In the genomic region with DNA sequence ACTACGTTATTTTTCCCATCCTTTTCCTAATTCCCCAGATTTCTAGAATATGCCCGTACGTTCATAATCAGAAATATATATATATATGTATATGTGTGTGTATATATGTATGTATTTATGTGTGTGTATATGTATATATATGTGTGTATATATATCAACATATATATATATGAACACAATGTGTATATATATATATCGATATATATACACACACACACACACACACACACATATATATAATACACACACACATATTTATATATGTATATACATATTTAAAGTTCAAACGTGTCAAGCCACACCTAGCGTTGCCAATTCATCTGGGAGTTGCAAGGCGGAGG, we compare ENCODE assay signal across 8 mouse cellular contexts. TPM values are rescaled to one million over a fixed set of nuclear protein-coding genes. Genes with fewer than 3 reads are reported as not detected.
DNase-seq lines count a peak whose midpoint lies in the region; ATAC-seq and TF ChIP-seq lines count a peak whose summit lies in the region.

No protein-coding gene starts in this region.

- TF ChIP-seq EP300 in heart, adult 2 months (IDR thresholded peaks at IDR 0.05; ENCODE audit: insufficient read depth, low read depth, low read length): no peak
- TF ChIP-seq EP300 in liver, embryonic 14.5 days (IDR thresholded peaks at IDR 0.05; ENCODE audit: low read depth): no peak

- ATAC-seq in liver, embryonic 14.5 days (ENCODE audit: insufficient read depth): no peak

- peak overlapping the region; percentile 78 for H3K4me2 ChIP-seq in liver, embryonic 14.5 days (ENCODE audit: low read depth)

- no peaks in the 10 kb centered on the region for H3K9me3 ChIP-seq in liver, embryonic 14.5 days (ENCODE audit: control insufficient read depth, low read length)

- H3K9ac ChIP-seq in heart, adult 2 months (ENCODE audit: low read depth, low read length): peak overlapping the region; percentile 47
- H3K9ac ChIP-seq in liver, embryonic 14.5 days (replicated peaks): peak overlapping the region; percentile 75

- no peak for TF ChIP-seq CTCF in heart, adult 2 months (IDR thresholded peaks at IDR 0.05)
- no peak for TF ChIP-seq CTCF in thymus, adult 2 months (IDR thresholded peaks at IDR 0.05; ENCODE audit: borderline replicate concordance, control insufficient read depth, extremely low read depth, insufficient read depth, low read length, poor library complexity)
- no peak for TF ChIP-seq CTCF in liver, embryonic 14.5 days (IDR thresholded peaks at IDR 0.05; ENCODE audit: low read depth)

- no peaks in the 10 kb centered on the region for H3K36me3 ChIP-seq in heart, adult 2 months (ENCODE audit: control insufficient read depth, insufficient read depth, low read length)
- no peaks in the 10 kb centered on the region for H3K36me3 ChIP-seq in thymus, adult 2 months (ENCODE audit: control insufficient read depth, insufficient read depth, low read length)
- no peaks in the 10 kb centered on the region for H3K36me3 ChIP-seq in liver, embryonic 14.5 days (replicated peaks; ENCODE audit: control insufficient read depth, insufficient read depth, low read depth)

- H3K4me3 ChIP-seq in heart, adult 2 months: peak overlapping the region; percentile 66
- H3K4me3 ChIP-seq in thymus, adult 2 months (ENCODE audit: control insufficient read depth, insufficient read depth, low read length): peak overlapping the region; percentile 52
- H3K4me3 ChIP-seq in liver, embryonic 14.5 days (ENCODE audit: insufficient read depth in 1 of 2, low read depth in 2 of 2, low read length in 2 of 2): peak overlapping the region; percentile 65 to 72

- DNase-seq in heart, adult 2 months: no peak
- DNase-seq in heart, adult 8-10 months (ENCODE audit: low spot score): no peak
- no peak for DNase-seq in thymus, adult 2 months
- DNase-seq in thymus, adult 18-20 months: no peak
- no peak for DNase-seq in liver, embryonic 14.5 days (ENCODE audit: low read depth in 3 of 3, low spot score in 3 of 3)
- DNase-seq in frontal cortex, postnatal 10 days (ENCODE audit: low spot score in 2 of 2): no peak
- DNase-seq in layer of hippocampus, adult 9-11 months: no peak
- DNase-seq in left cerebral cortex, adult 9 months (ENCODE audit: low spot score in 2 of 2): no peak

- intact Hi-C loops in heart, adult 2 months (cut with DNase I): no loop called here

- no peaks in the 10 kb centered on the region for H3K4me1 ChIP-seq in heart, adult 2 months (ENCODE audit: control insufficient read depth, insufficient read depth, low read length)
- peaks cover 3% of the 10 kb centered on the region for H3K4me1 ChIP-seq in thymus, adult 2 months (replicated peaks; ENCODE audit: control insufficient read depth, insufficient read depth, low read length)
- peaks cover 3 to 9% of the 10 kb centered on the region in 2 experiments for H3K4me1 ChIP-seq in liver, embryonic 14.5 days (replicated peaks; ENCODE audit: control insufficient read depth in 2 of 2, insufficient read depth in 2 of 2, low read length in 1 of 2)

- TF ChIP-seq POLR2A in heart, adult 2 months (IDR thresholded peaks at IDR 0.05; ENCODE audit: insufficient read depth, low read depth, low read length): no peak
- TF ChIP-seq POLR2A in thymus, adult 2 months (IDR thresholded peaks at IDR 0.05; ENCODE audit: control insufficient read depth, extremely low read depth, insufficient read depth, low read length, poor library complexity): no peak

- no peaks in the 10 kb centered on the region for H3K27me3 ChIP-seq in heart, adult 2 months (ENCODE audit: control insufficient read depth, insufficient read depth, low read length)
- H3K27me3 ChIP-seq in thymus, adult 2 months (ENCODE audit: control insufficient read depth, insufficient read depth, low read length): no peaks in the 10 kb centered on the region
- H3K27me3 ChIP-seq in liver, embryonic 14.5 days (ENCODE audit: control insufficient read depth, insufficient read depth, low read length): no peaks in the 10 kb centered on the region

- WGBS in heart, adult 2 months: 26% methylated on average over 7 of the region's 7 CpGs
- WGBS in thymus, adult 2 months: 46% methylated on average over 7 of the region's 7 CpGs
- 41% methylated on average over 7 of the region's 7 CpGs for WGBS in liver, embryonic 14.5 days (ENCODE audit: insufficient replicate concordance)

- H3K27ac ChIP-seq in heart, adult 2 months: peak overlapping the region; percentile 98
- peak overlapping the region; percentile 36 for H3K27ac ChIP-seq in thymus, adult 2 months (ENCODE audit: control insufficient read depth, insufficient read depth, low read length)
- peak overlapping the region; percentile 58 for H3K27ac ChIP-seq in liver, embryonic 14.5 days

- H3K79me2 ChIP-seq in heart, adult 2 months (replicated peaks; ENCODE audit: control insufficient read depth, insufficient read depth, low read length): no peaks in the 10 kb centered on the region

RNA-seq across cellular contexts. Expression of a gene that starts 16.7 kb away (rescaled TPM):
- 10 to 100 TPM; 59.8 to 64.9 TPM for total RNA-seq in heart, adult 2 months (2021)
- polyA plus RNA-seq in heart, adult 2 months (2012; rRNA removed): 21.1 and 35.8 TPM in 2 replicates
- total RNA-seq in heart, adult 8-10 months (2022): 10 to 100 TPM; 60.7 to 63.9 (median 62.5) TPM
- polyA plus RNA-seq in thymus, adult 2 months (2012; rRNA removed): 25.9 and 36.9 TPM in 2 replicates
- 17.0 and 24.3 TPM in 2 replicates for polyA plus RNA-seq in liver, embryonic 14.5 days (2012; rRNA removed)
- 39.8 and 43.9 TPM in 2 replicates for polyA plus RNA-seq in liver, embryonic 14.5 days (2014; fragmentation: Nextera tagmentation; extraction: Ambion mirVana)

RNA-seq across cellular contexts. Expression of a gene that starts 17.6 kb away (rescaled TPM):
- 10 to 100 TPM; 65.7 to 69.9 TPM for total RNA-seq in heart, adult 2 months (2021)
- 24.1 and 32.9 TPM in 2 replicates for polyA plus RNA-seq in heart, adult 2 months (2012; rRNA removed)
- total RNA-seq in heart, adult 8-10 months (2022): 10 to 100 TPM; 69.4 to 78.5 (median 76.5) TPM
- polyA plus RNA-seq in thymus, adult 2 months (2012; rRNA removed): 11.3 and 12.2 TPM in 2 replicates
- polyA plus RNA-seq in liver, embryonic 14.5 days (2012; rRNA removed): 15.1 and 21.5 TPM in 2 replicates
- 47.2 and 50.8 TPM in 2 replicates for polyA plus RNA-seq in liver, embryonic 14.5 days (2014; fragmentation: Nextera tagmentation; extraction: Ambion mirVana)

RNA-seq across cellular contexts. Expression of a gene that starts 53.6 kb away (rescaled TPM):
- total RNA-seq in heart, adult 2 months (2021): 10 to 100 TPM; 14.1 to 15.4 TPM
- 20.0 and 22.9 TPM in 2 replicates for polyA plus RNA-seq in heart, adult 2 months (2012; rRNA removed)
- total RNA-seq in heart, adult 8-10 months (2022): 10 to 100 TPM; 14.3 to 19.9 (median 17.6) TPM
- 9.1 and 10.1 TPM in 2 replicates for polyA plus RNA-seq in thymus, adult 2 months (2012; rRNA removed)
- 6.0 and 9.4 TPM in 2 replicates for polyA plus RNA-seq in liver, embryonic 14.5 days (2012; rRNA removed)
- 13.9 and 14.7 TPM in 2 replicates for polyA plus RNA-seq in liver, embryonic 14.5 days (2014; fragmentation: Nextera tagmentation; extraction: Ambion mirVana)

Comparison
In these comparisons a context has a peak if more than half of its experiments do, and no peak if none do; other contexts are left out.
1. H3K27ac ChIP-seq: peak in every context shown above with its lines; median percentile 98 in heart, adult 2 months; 58 in liver, embryonic 14.5 days; 36 in thymus, adult 2 months.